Mouse (Mus musculus) small intestine, adult 2 months (tissue): ENCODE measurements around the gene 4930404N11Rik. TPM values are rescaled to one million over a fixed set of nuclear protein-coding genes. Genes with fewer than 3 reads are reported as not detected.

Experiments used
- H3K27ac ChIP-seq: fragments of 200-500 bp; 2 replicates; pipeline ENCODE4 v1.5.1; 2012; ENCODE audit warnings: low read depth, low read length, control low read depth, inconsistent platforms; ENCODE audit not compliant: insufficient read depth
- H3K27me3 ChIP-seq: fragments of 200-500 bp; 2 replicates; pipeline ENCODE4 v1.6.1; 2012; ENCODE audit warnings: mild to moderate bottlenecking, moderate library complexity, low read length, inconsistent platforms; ENCODE audit not compliant: control insufficient read depth, insufficient read depth
- H3K36me3 ChIP-seq: fragments of 200-500 bp; 2 replicates; pipeline ENCODE4 v1.6.1; 2012; ENCODE audit warnings: mild to moderate bottlenecking, low read length, control low read depth, inconsistent platforms; ENCODE audit not compliant: control insufficient read depth, insufficient read depth
- H3K4me1 ChIP-seq: fragments of 200-500 bp; 2 replicates; pipeline ENCODE4 v1.6.1; 2012; ENCODE audit warnings: low read length, inconsistent platforms, mixed read lengths; ENCODE audit not compliant: control insufficient read depth, insufficient read depth, insufficient read length
- H3K4me3 ChIP-seq: fragments of 200-500 bp; 2 replicates; pipeline ENCODE4 v1.5.1; 2012; ENCODE audit warnings: low read depth, mild to moderate bottlenecking, control low read depth, inconsistent platforms, low read length, moderate library complexity
- CTCF ChIP-seq: fragments of 200-500 bp; IDR thresholded peaks from 2 replicates; pipeline ENCODE4 v1.5.1; 2012; ENCODE audit warnings: low read depth, mild to moderate bottlenecking, control low read depth, inconsistent platforms, low read length, moderate library complexity, mixed read lengths; ENCODE audit not compliant: insufficient replicate concordance, insufficient read length; ENCODE audit errors: extremely low read depth
- POLR2A ChIP-seq: fragments of 200-500 bp; IDR thresholded peaks from 2 replicates; pipeline ENCODE4 v1.6.1; 2012; ENCODE audit warnings: low read depth, mild to moderate bottlenecking, control low read depth, inconsistent platforms, low read length, moderate library complexity
- WGBS: fragments of 180-500 bp; shearing (Covaris S2); methylation state at CpG from one replicate; pipeline ENCODE4 v1.1.7; 2018; 5-methylcytosine and 5-hydroxymethylcytosine counted together
- polyA plus RNA-seq: library from polyadenylated mRNA; depleted of rRNA; stranded (reverse); fragments of >200 nt; gene quantifications from 2 replicates; pipeline ENCODE4 v1.2.3, GENCODE M21; 2012

4930404N11Rik gene
- polyA plus RNA-seq, 1 experiment, result 7.4 TPM

DNA sequence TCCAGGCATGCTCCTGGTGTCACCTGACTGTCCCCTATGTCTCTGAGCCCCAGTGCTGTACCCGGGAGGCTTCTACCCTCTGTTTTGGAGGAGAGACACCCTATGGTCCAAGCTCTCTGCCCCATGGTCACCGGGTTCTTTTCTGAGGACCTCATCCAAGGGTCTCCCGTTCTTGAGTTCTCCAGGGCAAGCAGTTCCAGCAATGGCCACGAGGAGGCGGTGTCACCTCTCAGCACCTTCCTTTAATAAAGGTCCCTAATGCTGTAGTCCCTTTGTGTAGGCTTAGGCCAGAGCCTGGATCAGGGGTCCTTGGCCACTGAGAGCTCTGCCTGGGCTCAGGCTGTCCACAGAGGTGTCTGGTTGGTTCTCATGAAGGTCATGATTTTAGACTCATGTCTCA, 29.5 kb upstream of the 4930404N11Rik start:
- Histone ChIP-seq H3K4me3 (peak overlapping the region; percentile 72), H3K27me3 (no peaks in the 10 kb centered on the region), H3K27ac (peak overlapping the region; percentile 99; the same call in 1 of the 2 replicates), H3K4me1 (peaks cover 20% of the 10 kb centered on the region), H3K36me3 (peaks cover 29% of the 10 kb centered on the region)
- WGBS, result 16% methylated on average over 5 of the region's 5 CpGs
- TF ChIP-seq POLR2A, result no peak
- peak; percentile 95 for TF ChIP-seq CTCF

DNA sequence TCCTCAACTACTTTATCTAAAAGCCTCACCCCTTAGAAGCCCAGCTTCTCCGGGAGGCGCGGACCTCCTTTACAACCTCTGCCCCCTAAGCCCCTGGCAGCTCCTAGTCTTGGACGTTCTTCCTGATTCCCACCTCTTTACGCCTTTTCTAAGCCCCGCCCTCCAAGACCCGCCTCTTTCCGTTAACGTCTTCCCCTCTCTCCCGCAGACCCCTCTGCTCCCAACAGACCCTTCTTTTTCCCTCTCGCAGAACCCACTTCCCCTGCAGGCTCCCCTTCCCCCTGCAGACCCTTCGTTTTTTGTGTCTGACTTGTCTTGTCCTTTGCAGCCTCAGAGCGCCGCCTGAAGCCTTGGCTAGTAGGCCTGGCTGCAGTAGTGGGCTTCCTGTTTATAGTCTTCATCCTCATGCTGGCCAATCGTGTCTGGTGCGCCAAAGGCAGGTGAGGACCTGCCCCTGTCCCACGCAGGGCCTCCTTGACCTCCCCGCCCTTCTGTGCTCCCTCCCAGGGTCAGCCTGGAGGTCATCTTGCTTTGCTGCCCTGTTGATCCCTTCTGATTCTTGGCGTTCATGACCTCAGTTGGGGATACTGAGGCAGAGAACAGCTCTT, 27.9 kb upstream of the 4930404N11Rik start:
- WGBS, result 2% methylated on average over 19 of the region's 19 CpGs
- Histone ChIP-seq H3K36me3 (peaks cover 27% of the 10 kb centered on the region), H3K27me3 (no peaks in the 10 kb centered on the region), H3K4me1 (peaks cover 27% of the 10 kb centered on the region), H3K27ac (peak overlapping the region; percentile 99), H3K4me3 (peak overlapping the region; percentile 72)
- TF ChIP-seq CTCF (no peak), POLR2A (no peak)

DNA sequence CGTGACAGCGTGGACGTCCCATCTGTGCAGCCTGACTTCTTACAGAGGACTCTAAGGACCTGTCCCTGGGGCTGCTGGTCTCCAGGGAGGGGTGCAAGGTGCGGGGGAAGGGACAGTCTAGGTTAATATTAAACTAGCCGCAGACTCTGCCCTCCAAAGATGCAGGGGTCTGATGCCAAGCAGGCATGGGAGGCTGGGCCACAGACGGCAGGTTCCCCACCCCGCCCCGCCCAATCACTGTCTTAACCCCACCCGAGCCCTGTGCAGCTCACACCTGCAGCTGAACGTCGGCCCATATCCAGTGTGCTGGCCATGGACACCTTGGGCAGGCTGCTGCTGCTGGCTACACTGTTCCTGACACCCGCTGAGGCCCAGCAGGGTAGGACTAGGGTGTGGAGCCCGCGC, 27.2 kb upstream of the 4930404N11Rik start, which contains the start of gene Smim24:
TSS of gene Smim24 (plus strand) at position 271 of the 405 bp plus-strand sequence.
- Histone ChIP-seq H3K27ac (peak within 1 kb of the TSS; percentile 100), H3K4me1 (peaks cover 27% of the 10 kb centered on the region), H3K4me3 (peak within 1 kb of the TSS; percentile 72), H3K36me3 (peaks cover 34% of the 10 kb centered on the region), H3K27me3 (no peaks in the 10 kb centered on the region)
- TF ChIP-seq CTCF, result no peak
- TF ChIP-seq POLR2A, result peak; percentile 95; the same call in 1 of the 2 replicates
- WGBS, result 15% methylated on average over 14 of the region's 14 CpGs

DNA sequence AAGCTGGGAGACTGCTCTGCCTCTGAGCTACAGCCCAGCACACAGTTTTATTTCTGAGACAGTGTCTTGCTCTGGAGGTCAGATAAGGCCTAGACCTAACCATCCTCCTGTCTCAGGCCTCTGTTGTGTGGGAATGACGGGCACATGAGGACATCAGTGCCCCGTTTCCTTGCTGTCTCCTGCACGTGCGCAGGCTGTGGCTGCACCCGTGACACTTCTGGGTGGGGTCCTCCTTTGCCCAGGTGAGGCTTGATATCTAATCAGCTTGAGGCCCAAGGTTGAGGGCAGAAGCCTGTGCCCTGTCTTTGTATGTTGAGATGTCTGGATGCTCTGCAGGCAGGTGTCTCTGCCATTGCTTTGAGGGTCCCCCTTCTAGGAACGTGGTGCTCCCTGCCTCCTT, 26.7 kb upstream of the 4930404N11Rik start:
- Histone ChIP-seq H3K27ac (peak overlapping the region; percentile 100), H3K4me1 (peaks cover 27% of the 10 kb centered on the region), H3K36me3 (peaks cover 39% of the 10 kb centered on the region), H3K4me3 (peak overlapping the region; percentile 65), H3K27me3 (no peaks in the 10 kb centered on the region)
- no peak for TF ChIP-seq CTCF
- no peak; the same call in 1 of the 2 replicates for TF ChIP-seq POLR2A
- WGBS, result 38% methylated on average over 6 of the region's 6 CpGs

DNA sequence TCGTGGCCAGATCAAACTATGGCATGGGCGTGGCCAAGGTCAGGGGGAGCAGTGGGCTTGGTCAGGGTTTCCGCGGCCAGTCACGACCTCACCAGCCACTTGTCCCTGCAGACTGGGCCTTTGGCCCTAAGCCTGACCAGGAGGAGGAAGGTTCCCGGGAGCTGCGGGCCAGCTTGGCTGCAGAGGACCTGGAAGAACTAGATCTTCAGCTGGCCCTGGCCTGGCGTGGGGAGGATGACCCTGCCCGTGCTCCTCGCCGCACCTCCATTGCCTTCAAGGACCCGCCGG, 25.0 kb upstream of the 4930404N11Rik start:
- Histone ChIP-seq H3K4me3 (no peak overlapping the region), H3K36me3 (peaks cover 37% of the 10 kb centered on the region), H3K27ac (no peak overlapping the region), H3K27me3 (no peaks in the 10 kb centered on the region), H3K4me1 (peaks cover 29% of the 10 kb centered on the region)
- no peak for TF ChIP-seq CTCF
- TF ChIP-seq POLR2A, result no peak
- 89% methylated on average over 13 of the region's 13 CpGs for WGBS

DNA sequence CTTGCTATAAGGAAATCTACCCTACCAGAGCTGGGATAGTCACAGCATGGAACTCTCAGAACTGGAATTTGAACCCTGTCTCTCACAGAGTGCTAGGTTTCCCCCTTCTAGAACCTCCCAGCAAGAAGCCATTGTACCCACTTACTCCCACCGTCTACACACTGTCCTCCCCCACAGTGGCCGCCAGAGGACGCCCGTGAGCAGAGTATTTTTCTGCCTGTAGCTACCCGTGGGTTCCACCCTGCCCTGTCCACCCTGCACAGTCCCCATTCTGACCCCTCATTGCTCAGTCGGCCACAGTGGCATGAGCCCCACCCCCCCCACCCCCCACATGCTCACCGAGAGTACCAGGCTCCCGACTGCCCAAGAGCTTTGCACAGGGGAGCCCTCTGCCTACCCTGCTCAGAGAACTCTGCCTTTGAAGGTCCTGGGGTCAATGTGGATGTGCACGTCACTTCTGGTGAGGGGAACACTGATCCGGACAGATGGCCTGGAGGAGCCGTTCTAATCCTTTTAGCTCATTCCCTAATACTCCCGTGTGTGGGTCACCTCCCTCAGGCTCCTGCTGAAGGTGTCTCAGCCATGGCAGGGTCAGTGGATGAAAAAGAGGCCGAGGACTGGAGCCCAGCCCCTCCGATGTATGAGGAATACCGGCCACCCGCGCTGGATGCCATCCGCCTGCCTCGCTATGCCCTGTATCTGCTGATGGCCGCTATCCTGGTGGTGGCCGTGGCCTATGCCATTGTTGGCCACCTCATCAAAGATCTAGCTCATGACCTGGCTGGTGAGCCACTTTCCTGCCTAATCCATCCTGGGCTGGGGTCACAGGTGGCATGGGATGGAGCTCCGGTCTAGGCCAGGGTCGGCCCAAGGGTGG, 24.4 kb upstream of the 4930404N11Rik start:
- WGBS, result 57% methylated on average over 23 of the region's 23 CpGs
- Histone ChIP-seq H3K36me3 (peaks cover 33% of the 10 kb centered on the region), H3K27me3 (no peaks in the 10 kb centered on the region), H3K27ac (peak overlapping the region; percentile 25; the same call in 1 of the 2 replicates), H3K4me1 (peaks cover 34% of the 10 kb centered on the region), H3K4me3 (no peak overlapping the region)
- TF ChIP-seq POLR2A (no peak), CTCF (peak; percentile 98)

DNA sequence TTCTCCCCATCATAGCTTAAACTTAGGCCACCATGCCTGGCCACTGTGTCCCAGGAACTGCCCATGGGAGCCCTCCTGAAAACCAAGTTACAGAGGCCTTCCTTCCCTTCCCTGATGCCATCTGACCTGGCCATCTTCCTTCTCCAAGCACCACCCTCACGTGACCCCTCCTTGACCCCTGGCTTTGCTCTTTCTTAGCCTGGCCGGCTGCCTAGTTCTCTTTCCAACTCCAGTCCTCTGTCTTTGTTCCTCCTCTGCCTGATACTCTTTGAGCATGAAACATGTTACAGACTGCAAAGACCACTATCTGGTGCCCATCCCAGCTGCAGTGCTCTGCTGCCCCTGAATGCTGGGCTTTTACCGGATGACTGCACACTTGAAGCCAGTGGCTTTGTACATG, 23.8 kb upstream of the 4930404N11Rik start:
- Histone ChIP-seq H3K4me1 (peaks cover 36% of the 10 kb centered on the region), H3K36me3 (peaks cover 27% of the 10 kb centered on the region), H3K27me3 (no peaks in the 10 kb centered on the region), H3K4me3 (no peak overlapping the region), H3K27ac (peak overlapping the region; percentile 25; the same call in 1 of the 2 replicates)
- 42% methylated on average over 3 of the region's 3 CpGs for WGBS
- no peak for TF ChIP-seq POLR2A
- TF ChIP-seq CTCF, result no peak
